Mouse (Mus musculus): ENCODE results near the gene Pex3.

- TF ChIP-seq CTCF (IDR thresholded peaks at IDR 0.05; ENCODE audit: control insufficient read depth, insufficient read depth, insufficient read length) (no peak), CEBPB (IDR thresholded peaks at IDR 0.05; ENCODE audit: low read depth) (no peak), MAX (IDR thresholded peaks at IDR 0.05) (no peak), MYOD1 (IDR thresholded peaks at IDR 0.05; ENCODE audit: control insufficient read depth, insufficient read length, low read depth) (no peak), USF1 (IDR thresholded peaks at IDR 0.05; ENCODE audit: low read depth) (no peak), MYOG (IDR thresholded peaks at IDR 0.05; ENCODE audit: control insufficient read depth, extremely low read depth, insufficient read length) (no peak), FOSL1 (IDR thresholded peaks at IDR 0.05; ENCODE audit: insufficient read depth, low read length, poor library complexity, severe bottlenecking) (no peak)
Observed at GRCm38 (mm10) chr10:13539769-13540333, 13.1 kb downstream of the Pex3 start.
